ENCODE assay signal across 17 mouse cellular contexts in the genomic region with DNA sequence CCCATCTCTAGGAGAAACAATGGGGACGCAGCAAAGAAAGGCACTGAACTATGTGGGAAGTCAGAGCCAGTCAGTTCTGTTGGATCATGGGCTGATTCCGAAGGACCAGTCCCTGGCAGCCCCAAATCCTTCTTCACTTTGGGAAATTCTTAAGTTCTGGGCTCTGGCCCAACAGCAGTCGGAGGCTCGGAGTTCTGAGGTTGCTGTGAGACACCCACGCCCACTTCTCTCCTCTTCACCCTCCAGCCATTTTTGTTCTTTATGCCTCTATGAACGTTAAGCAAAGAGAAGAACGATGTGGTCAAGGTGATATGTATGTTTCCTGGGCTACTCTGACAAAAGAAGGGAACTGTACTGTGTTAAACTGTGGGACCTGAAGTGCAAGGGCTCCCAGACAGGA.
DNase-seq lines count a peak whose midpoint lies in the region; ATAC-seq lines count a peak whose summit lies in the region.
"Had no signal": no experiment of that assay in that cellular context is flagged by ENCODE, and none has a peak within 500 bp of the region (broad histone marks: within the 10 kb centered on the region; RNA-seq: fewer than 3 reads in every experiment).

No protein-coding gene starts in this region.

- no peak for DNase-seq in hindbrain, embryonic 10.5 days (ENCODE audit: low spot score)
- DNase-seq in right cerebral cortex, postnatal 10 days (ENCODE audit: low spot score in 2 of 2) = peak; percentile 36 to 42
- no peak for DNase-seq in right cerebral cortex, postnatal 4 days
- DNase-seq in fat pad, adult 2 months (ENCODE audit: extremely low read depth, low read depth, low spot score) = peak; percentile 45
- DNase-seq in embryo, embryonic 9.5 days (ENCODE audit: extremely low spot score) = no peak
- no peak for DNase-seq in embryo, embryonic 10.5 days (ENCODE audit: low spot score)
- DNase-seq: adrenal gland, postnatal 10 days; cerebellum, adult 18-20 months; cerebellum, postnatal 36 days; gastrocnemius, postnatal 25 days; thymus, postnatal 14 days had no signal

- peaks cover 19% of the 10 kb centered on the region for H3K4me1 ChIP-seq in hindbrain, embryonic 10.5 days (replicated peaks)
- no peaks in the 10 kb centered on the region for H3K4me1 ChIP-seq in hindbrain, embryonic 16.5 days (ENCODE audit: control insufficient read depth, insufficient read depth, low read depth, low read length)
- H3K4me1 ChIP-seq: neural tube, embryonic 15.5 days had no signal

- no peaks in the 10 kb centered on the region for H3K27me3 ChIP-seq in hindbrain, embryonic 10.5 days (ENCODE audit: insufficient read depth, poor library complexity, severe bottlenecking)
- H3K27me3 ChIP-seq in hindbrain, embryonic 16.5 days (replicated peaks; ENCODE audit: control insufficient read depth, insufficient read depth, low read length) = no peaks in the 10 kb centered on the region
- H3K27me3 ChIP-seq: forebrain, embryonic 15.5 days; hindbrain, embryonic 12.5 days; neural tube, embryonic 15.5 days had no signal

- 91% methylated on average over 7 of the region's 7 CpGs for WGBS in hindbrain, embryonic 10.5 days
- 78% methylated on average over 7 of the region's 7 CpGs for WGBS in hindbrain, embryonic 16.5 days

- no peak for ATAC-seq in hindbrain, embryonic 16.5 days

- H3K4me3 ChIP-seq in hindbrain, embryonic 10.5 days = no peak overlapping the region
- H3K4me3 ChIP-seq in hindbrain, embryonic 16.5 days (ENCODE audit: low read length) = no peak overlapping the region
- H3K4me3 ChIP-seq: forebrain, embryonic 15.5 days; hindbrain, embryonic 12.5 days; myocyte; neural tube, embryonic 15.5 days had no signal

- H3K9ac ChIP-seq in hindbrain, embryonic 16.5 days (ENCODE audit: low read depth, low read length) = no peak overlapping the region
- H3K9ac ChIP-seq: forebrain, embryonic 15.5 days; hindbrain, embryonic 12.5 days; liver, embryonic 14.5 days; neural tube, embryonic 15.5 days had no signal

- no peak overlapping the region for H3K4me2 ChIP-seq in hindbrain, embryonic 16.5 days (ENCODE audit: low read length)
- H3K4me2 ChIP-seq: forebrain, embryonic 15.5 days; hindbrain, embryonic 12.5 days; neural tube, embryonic 15.5 days had no signal

- H3K36me3 ChIP-seq in hindbrain, embryonic 10.5 days = no peaks in the 10 kb centered on the region
- no peaks in the 10 kb centered on the region for H3K36me3 ChIP-seq in hindbrain, embryonic 16.5 days (ENCODE audit: control insufficient read depth, insufficient read depth, low read length)
- H3K36me3 ChIP-seq: forebrain, embryonic 15.5 days; hindbrain, embryonic 12.5 days; neural tube, embryonic 15.5 days had no signal

- H3K9me3 ChIP-seq in hindbrain, embryonic 10.5 days = no peaks in the 10 kb centered on the region
- H3K9me3 ChIP-seq in hindbrain, embryonic 16.5 days (ENCODE audit: control insufficient read depth, low read length) = no peaks in the 10 kb centered on the region
- H3K9me3 ChIP-seq: forebrain, embryonic 15.5 days; hindbrain, embryonic 12.5 days; neural tube, embryonic 15.5 days had no signal

- 0 out of 2 replicates have a peak overlapping the region, but pooled peaks have one; percentile 16 for H3K27ac ChIP-seq in hindbrain, embryonic 10.5 days
- no peak overlapping the region for H3K27ac ChIP-seq in hindbrain, embryonic 16.5 days (ENCODE audit: low read depth, low read length)
- H3K27ac ChIP-seq: forebrain, embryonic 15.5 days; hindbrain, embryonic 12.5 days; liver, embryonic 14.5 days; neural tube, embryonic 15.5 days had no signal

Comparison
In these comparisons a context has a peak if more than half of its experiments do, and no peak if none do; other contexts are left out.
1. DNase-seq: peak in right cerebral cortex, postnatal 10 days (2 of 2) and fat pad, adult 2 months (single experiment); none in hindbrain, embryonic 10.5 days (single experiment), right cerebral cortex, postnatal 4 days (single experiment), embryo, embryonic 9.5 days (single experiment) and embryo, embryonic 10.5 days (single experiment).